Mouse (Mus musculus) left cerebral cortex, adult 9 months (tissue): ENCODE data around the gene Cdk2ap2.
"Not testable (repeated sequence)": the region's sequence is repeated elsewhere in the genome, so short reads cannot be mapped to it uniquely, and the experiment has no call there.

Source experiments
- DNase-seq, 2 experiments: peaks; one replicate each; pipeline ENCODE4 v3.0.0; 2022; ENCODE audit warnings: low spot score in 2 of 2

Gene Cdk2ap2

GRCm38 (mm10) chr19:4096642-4097440, at the start of gene Cdk2ap2:
Gene Cdk2ap2 (plus strand): TSS chr19:4097182.
- peak; percentile 98 to 100 for DNase-seq

GRCm38 (mm10) chr19:4047859-4048258, 49.1 kb upstream of the Cdk2ap2 start:
- peak in 1 of 2 experiments; percentile 74 for DNase-seq

GRCm38 (mm10) chr19:4049069-4049468, 47.9 kb upstream of the Cdk2ap2 start:
- DNase-seq = not testable (repeated sequence)

GRCm38 (mm10) chr19:4051016-4051415, 46.0 kb upstream of the Cdk2ap2 start:
- no peak for DNase-seq

GRCm38 (mm10) chr19:4051741-4052515, 45.1 kb upstream of the Cdk2ap2 start:
- peak in 1 of 2 experiments; percentile 32 for DNase-seq

GRCm38 (mm10) chr19:4052516-4053030, 44.4 kb upstream of the Cdk2ap2 start:
- no peak for DNase-seq

- DNase-seq = no peak
Observed at GRCm38 (mm10) chr19:4054613-4055012, 42.4 kb upstream of the Cdk2ap2 start.

GRCm38 (mm10) chr19:4055216-4055946, 41.6 kb upstream of the Cdk2ap2 start:
- DNase-seq = no peak

GRCm38 (mm10) chr19:4055947-4056693, 40.9 kb upstream of the Cdk2ap2 start:
- no peak for DNase-seq

- DNase-seq = no peak
Observed at GRCm38 (mm10) chr19:4056727-4057126, 40.3 kb upstream of the Cdk2ap2 start.

GRCm38 (mm10) chr19:4057389-4057788, 39.6 kb upstream of the Cdk2ap2 start:
- DNase-seq = no peak

- no peak for DNase-seq
Observed at GRCm38 (mm10) chr19:4057962-4058361, 39.0 kb upstream of the Cdk2ap2 start.

- DNase-seq = no peak
Observed at GRCm38 (mm10) chr19:4058581-4058980, 38.4 kb upstream of the Cdk2ap2 start.

- DNase-seq = no peak
Observed at GRCm38 (mm10) chr19:4059069-4059740, 37.8 kb upstream of the Cdk2ap2 start, which contains the start of gene Gstp3. Gene Gstp3 (minus strand): TSS chr19:4059569.

- DNase-seq = not testable (repeated sequence)
Observed at GRCm38 (mm10) chr19:4060044-4060898, 36.7 kb upstream of the Cdk2ap2 start.

GRCm38 (mm10) chr19:4060899-4061465, 36.0 kb upstream of the Cdk2ap2 start:
- no peak for DNase-seq

- not testable (repeated sequence) for DNase-seq
Observed at GRCm38 (mm10) chr19:4063357-4063756, 33.6 kb upstream of the Cdk2ap2 start.

- not testable (repeated sequence) for DNase-seq
Observed at GRCm38 (mm10) chr19:4064501-4064900, 32.5 kb upstream of the Cdk2ap2 start.

GRCm38 (mm10) chr19:4066280-4066679, 30.7 kb upstream of the Cdk2ap2 start:
- no peak for DNase-seq
